Mouse (Mus musculus) embryonic fibroblast, embryonic 13.5 days (primary cell): Measurements from ENCODE around the gene Capn8. TPM values are rescaled to one million over a fixed set of nuclear protein-coding genes. Genes with fewer than 3 reads are reported as not detected.

Experiments used
- H3K27ac ChIP-seq: 2 replicates; pipeline ENCODE4 v1.5.1; 2012; ENCODE audit warnings: low read length, control low read depth, inconsistent platforms; ENCODE audit not compliant: insufficient read depth
- H3K4me1 ChIP-seq: 2 replicates; pipeline ENCODE4 v1.6.1; 2011; ENCODE audit warnings: low read length; ENCODE audit not compliant: control insufficient read depth, insufficient read depth
- H3K4me3 ChIP-seq: 2 replicates; pipeline ENCODE4 v1.5.1; 2011; ENCODE audit warnings: mild to moderate bottlenecking, control low read depth, low read length; ENCODE audit not compliant: insufficient read depth
- CTCF ChIP-seq: IDR thresholded peaks from 2 replicates; pipeline ENCODE4 v1.5.1; 2011; ENCODE audit warnings: mild to moderate bottlenecking, control low read depth, low read length, moderate library complexity, borderline replicate concordance; ENCODE audit not compliant: insufficient read depth
- POLR2A ChIP-seq: IDR thresholded peaks from 2 replicates; pipeline ENCODE4 v1.6.1; 2011; ENCODE audit warnings: low read depth, mild to moderate bottlenecking, control low read depth, low read length, moderate library complexity
- polyA plus RNA-seq: library from polyadenylated mRNA; stranded (reverse); fragments of >200 nt; gene quantifications from 2 replicates; pipeline ENCODE4 v1.2.4, GENCODE M21; 2011; ENCODE audit warnings: low read depth; ENCODE audit not compliant: missing spikeins, insufficient read length

Gene Capn8
- polyA plus RNA-seq, 1 experiment = not detected

GRCm38 (mm10) chr1:182609701-182610335 lies 45.0 kb downstream of the Capn8 start:
- no peak overlapping the region for H3K4me3 ChIP-seq
- no peaks in the 10 kb centered on the region for H3K4me1 ChIP-seq
- TF ChIP-seq POLR2A (no peak), CTCF (no peak)
- H3K27ac ChIP-seq = no peak overlapping the region

- no peak for TF ChIP-seq CTCF
- no peak for TF ChIP-seq POLR2A
- Histone ChIP-seq H3K4me3 (no peak overlapping the region), H3K4me1 (no peaks in the 10 kb centered on the region), H3K27ac (no peak overlapping the region)
Measured at GRCm38 (mm10) chr1:182615465-182615864, 50.7 kb downstream of the Capn8 start.

GRCm38 (mm10) chr1:182618200-182618947 lies 53.6 kb downstream of the Capn8 start:
- H3K4me3 ChIP-seq = no peak overlapping the region
- no peak for TF ChIP-seq CTCF
- no peak for TF ChIP-seq POLR2A

GRCm38 (mm10) chr1:182620470-182620869 lies 55.7 kb downstream of the Capn8 start:
- Histone ChIP-seq H3K4me1 (no peaks in the 10 kb centered on the region), H3K4me3 (no peak overlapping the region), H3K27ac (no peak overlapping the region)
- TF ChIP-seq POLR2A = no peak
- TF ChIP-seq CTCF = no peak

More at GRCm38 (mm10) chr1:182618200-182618947, 53.6 kb downstream of the Capn8 start:
- no peaks in the 10 kb centered on the region for H3K4me1 ChIP-seq
- H3K27ac ChIP-seq = no peak overlapping the region

- Histone ChIP-seq H3K27ac (no peak overlapping the region), H3K4me3 (no peak overlapping the region), H3K4me1 (no peaks in the 10 kb centered on the region)
- TF ChIP-seq CTCF = no peak
- TF ChIP-seq POLR2A = no peak
Measured at GRCm38 (mm10) chr1:182621256-182621655, 56.4 kb downstream of the Capn8 start.

GRCm38 (mm10) chr1:182626197-182626596 lies 61.4 kb downstream of the Capn8 start:
- H3K4me3 ChIP-seq = no peak overlapping the region
- no peaks in the 10 kb centered on the region for H3K4me1 ChIP-seq
- TF ChIP-seq POLR2A (no peak), CTCF (no peak)
- no peak overlapping the region for H3K27ac ChIP-seq

GRCm38 (mm10) chr1:182629228-182629627 lies 64.4 kb downstream of the Capn8 start:
- Histone ChIP-seq H3K27ac (no peak overlapping the region), H3K4me3 (no peak overlapping the region), H3K4me1 (no peaks in the 10 kb centered on the region)
- TF ChIP-seq CTCF = no peak
- TF ChIP-seq POLR2A = no peak

GRCm38 (mm10) chr1:182633712-182634294 lies 69.0 kb downstream of the Capn8 start:
- Histone ChIP-seq H3K4me3 (no peak overlapping the region), H3K27ac (no peak overlapping the region), H3K4me1 (no peaks in the 10 kb centered on the region)
- TF ChIP-seq POLR2A (no peak), CTCF (no peak)

- Histone ChIP-seq H3K27ac (no peak overlapping the region), H3K4me3 (no peak overlapping the region), H3K4me1 (no peaks in the 10 kb centered on the region)
- TF ChIP-seq CTCF (no peak), POLR2A (no peak)
Measured at GRCm38 (mm10) chr1:182639016-182639415, 74.2 kb downstream of the Capn8 start.

- H3K4me3 ChIP-seq = no peak overlapping the region
- H3K4me1 ChIP-seq = no peaks in the 10 kb centered on the region
- TF ChIP-seq POLR2A (no peak), CTCF (no peak)
- no peak overlapping the region for H3K27ac ChIP-seq
Measured at GRCm38 (mm10) chr1:182639456-182639855, 74.6 kb downstream of the Capn8 start.
